Mouse (Mus musculus): ENCODE results near the gene Ugt2b34. TPM values are rescaled to one million over a fixed set of nuclear protein-coding genes. Genes with fewer than 3 reads are reported as not detected.

Gene Ugt2b34
- 0.07 and 0.59 TPM in 2 replicates for polyA plus RNA-seq (2014; fragmentation: Nextera tagmentation; extraction: Ambion mirVana)

GRCm38 (mm10) chr5:86906758-86907157 is at the start of gene Ugt2b34:
Gene Ugt2b34, minus strand, starts transcription at chr5:86906937.
- H3K4me2 ChIP-seq = no peak within 1 kb of the TSS
- H3K4me3 ChIP-seq (ENCODE audit: low read depth, low read length) = no peak within 1 kb of the TSS
- H3K4me1 ChIP-seq (ENCODE audit: control insufficient read depth, insufficient read depth, low read length) = no peaks in the 10 kb centered on the region
- no peaks in the 10 kb centered on the region for H3K36me3 ChIP-seq (ENCODE audit: control insufficient read depth, insufficient read depth, low read length)
- ATAC-seq (replicated peaks; ENCODE audit: insufficient number of reproducible peaks, low FRiP score, low TSS enrichment) = no peak
- H3K27ac ChIP-seq (ENCODE audit: low read depth, low read length) = no peak within 1 kb of the TSS
- H3K9ac ChIP-seq (ENCODE audit: low read depth, low read length) = no peak within 1 kb of the TSS
- no peaks in the 10 kb centered on the region for H3K27me3 ChIP-seq (ENCODE audit: control insufficient read depth, insufficient read depth, low read length)
- 57% methylated on average over 1 of the region's 1 CpGs for WGBS (ENCODE audit: insufficient replicate concordance)
- no peaks in the 10 kb centered on the region for H3K9me3 ChIP-seq (replicated peaks; ENCODE audit: control insufficient read depth, low read length)

- 89% methylated on average over 2 of the region's 2 CpGs for WGBS (ENCODE audit: insufficient replicate concordance)
- ATAC-seq (replicated peaks; ENCODE audit: insufficient number of reproducible peaks, low FRiP score, low TSS enrichment) = no peak
- H3K27ac ChIP-seq (ENCODE audit: low read depth, low read length) = no peak overlapping the region
- no peak overlapping the region for H3K9ac ChIP-seq (ENCODE audit: low read depth, low read length)
- no peak overlapping the region for H3K4me3 ChIP-seq (ENCODE audit: low read depth, low read length)
- no peak overlapping the region for H3K4me2 ChIP-seq
- H3K36me3 ChIP-seq (ENCODE audit: control insufficient read depth, insufficient read depth, low read length) = no peaks in the 10 kb centered on the region
- no peaks in the 10 kb centered on the region for H3K9me3 ChIP-seq (replicated peaks; ENCODE audit: control insufficient read depth, low read length)
- no peaks in the 10 kb centered on the region for H3K27me3 ChIP-seq (ENCODE audit: control insufficient read depth, insufficient read depth, low read length)
- no peaks in the 10 kb centered on the region for H3K4me1 ChIP-seq (ENCODE audit: control insufficient read depth, insufficient read depth, low read length)
These were observed 35.4 kb upstream of the Ugt2b34 start for GRCm38 (mm10) chr5:86942111-86942510.

- H3K9ac ChIP-seq (ENCODE audit: low read depth, low read length) = no peak within 1 kb of the TSS
- no peak within 1 kb of the TSS for H3K27ac ChIP-seq (ENCODE audit: low read depth, low read length)
- no peak within 1 kb of the TSS for H3K4me2 ChIP-seq
- H3K4me1 ChIP-seq (ENCODE audit: control insufficient read depth, insufficient read depth, low read length) = no peaks in the 10 kb centered on the region
- H3K4me3 ChIP-seq (ENCODE audit: low read depth, low read length) = no peak within 1 kb of the TSS
- 72% methylated on average over 2 of the region's 2 CpGs for WGBS (ENCODE audit: insufficient replicate concordance)
- ATAC-seq (replicated peaks; ENCODE audit: insufficient number of reproducible peaks, low FRiP score, low TSS enrichment) = no peak
- no peaks in the 10 kb centered on the region for H3K9me3 ChIP-seq (replicated peaks; ENCODE audit: control insufficient read depth, low read length)
- H3K27me3 ChIP-seq (ENCODE audit: control insufficient read depth, insufficient read depth, low read length) = no peaks in the 10 kb centered on the region
- H3K36me3 ChIP-seq (ENCODE audit: control insufficient read depth, insufficient read depth, low read length) = no peaks in the 10 kb centered on the region
These were observed 19.7 kb upstream of the Ugt2b34 start, which contains the start of gene Ugt2b1 for GRCm38 (mm10) chr5:86926426-86926825. Gene Ugt2b1, minus strand, starts transcription at chr5:86926530.

GRCm38 (mm10) chr5:86920661-86921233 is 14.0 kb upstream of the Ugt2b34 start:
- H3K4me1 ChIP-seq (ENCODE audit: control insufficient read depth, insufficient read depth, low read length) = no peaks in the 10 kb centered on the region
- no peaks in the 10 kb centered on the region for H3K27me3 ChIP-seq (ENCODE audit: control insufficient read depth, insufficient read depth, low read length)
- H3K36me3 ChIP-seq (ENCODE audit: control insufficient read depth, insufficient read depth, low read length) = no peaks in the 10 kb centered on the region
- no peak overlapping the region for H3K4me2 ChIP-seq
- 58% methylated on average over 3 of the region's 3 CpGs for WGBS (ENCODE audit: insufficient replicate concordance)
- no peak overlapping the region for H3K9ac ChIP-seq (ENCODE audit: low read depth, low read length)
- no peak overlapping the region for H3K27ac ChIP-seq (ENCODE audit: low read depth, low read length)
- no peak for ATAC-seq (replicated peaks; ENCODE audit: insufficient number of reproducible peaks, low FRiP score, low TSS enrichment)
- H3K4me3 ChIP-seq (ENCODE audit: low read depth, low read length) = no peak overlapping the region
- H3K9me3 ChIP-seq (replicated peaks; ENCODE audit: control insufficient read depth, low read length) = no peaks in the 10 kb centered on the region

- Histone ChIP-seq H3K4me2 (no peak overlapping the region), H3K27ac (ENCODE audit: low read depth, low read length) (no peak overlapping the region), H3K4me3 (ENCODE audit: low read depth, low read length) (no peak overlapping the region), H3K36me3 (ENCODE audit: control insufficient read depth, insufficient read depth, low read length) (no peaks in the 10 kb centered on the region), H3K9me3 (replicated peaks; ENCODE audit: control insufficient read depth, low read length) (no peaks in the 10 kb centered on the region), H3K27me3 (ENCODE audit: control insufficient read depth, insufficient read depth, low read length) (no peaks in the 10 kb centered on the region), H3K9ac (ENCODE audit: low read depth, low read length) (no peak overlapping the region), H3K4me1 (ENCODE audit: control insufficient read depth, insufficient read depth, low read length) (no peaks in the 10 kb centered on the region)
- ATAC-seq (replicated peaks; ENCODE audit: insufficient number of reproducible peaks, low FRiP score, low TSS enrichment) = no peak
- 79% methylated on average over 3 of the region's 3 CpGs for WGBS (ENCODE audit: insufficient replicate concordance)
These were observed 4.8 kb upstream of the Ugt2b34 start for GRCm38 (mm10) chr5:86911357-86912099.

GRCm38 (mm10) chr5:86910770-86911169 is 4.0 kb upstream of the Ugt2b34 start:
- H3K9me3 ChIP-seq (replicated peaks; ENCODE audit: control insufficient read depth, low read length) = no peaks in the 10 kb centered on the region
- no peaks in the 10 kb centered on the region for H3K27me3 ChIP-seq (ENCODE audit: control insufficient read depth, insufficient read depth, low read length)
- H3K4me1 ChIP-seq (ENCODE audit: control insufficient read depth, insufficient read depth, low read length) = no peaks in the 10 kb centered on the region
- no peak overlapping the region for H3K27ac ChIP-seq (ENCODE audit: low read depth, low read length)
- no peak overlapping the region for H3K4me3 ChIP-seq (ENCODE audit: low read depth, low read length)
- no peak overlapping the region for H3K4me2 ChIP-seq
- H3K9ac ChIP-seq (ENCODE audit: low read depth, low read length) = no peak overlapping the region
- H3K36me3 ChIP-seq (ENCODE audit: control insufficient read depth, insufficient read depth, low read length) = no peaks in the 10 kb centered on the region
- 69% methylated on average over 1 of the region's 1 CpGs for WGBS (ENCODE audit: insufficient replicate concordance)
- ATAC-seq (replicated peaks; ENCODE audit: insufficient number of reproducible peaks, low FRiP score, low TSS enrichment) = no peak

- H3K4me1 ChIP-seq (ENCODE audit: control insufficient read depth, insufficient read depth, low read length) = no peaks in the 10 kb centered on the region
- 75% methylated on average over 1 of the region's 1 CpGs for WGBS (ENCODE audit: insufficient replicate concordance)
- no peak for ATAC-seq (replicated peaks; ENCODE audit: insufficient number of reproducible peaks, low FRiP score, low TSS enrichment)
These were observed 16.8 kb downstream of the Ugt2b34 start for GRCm38 (mm10) chr5:86889933-86890332.

GRCm38 (mm10) chr5:86888420-86888819 is 18.3 kb downstream of the Ugt2b34 start:
- Histone ChIP-seq H3K4me3 (ENCODE audit: low read depth, low read length) (no peak overlapping the region), H3K27me3 (ENCODE audit: control insufficient read depth, insufficient read depth, low read length) (no peaks in the 10 kb centered on the region), H3K9ac (ENCODE audit: low read depth, low read length) (no peak overlapping the region), H3K27ac (ENCODE audit: low read depth, low read length) (no peak overlapping the region), H3K4me2 (no peak overlapping the region), H3K4me1 (ENCODE audit: control insufficient read depth, insufficient read depth, low read length) (no peaks in the 10 kb centered on the region), H3K36me3 (ENCODE audit: control insufficient read depth, insufficient read depth, low read length) (no peaks in the 10 kb centered on the region), H3K9me3 (replicated peaks; ENCODE audit: control insufficient read depth, low read length) (no peaks in the 10 kb centered on the region)
- no peak for ATAC-seq (replicated peaks; ENCODE audit: insufficient number of reproducible peaks, low FRiP score, low TSS enrichment)
- WGBS (ENCODE audit: insufficient replicate concordance) = 83% methylated on average over 1 of the region's 1 CpGs

More at GRCm38 (mm10) chr5:86889933-86890332, 16.8 kb downstream of the Ugt2b34 start:
- Histone ChIP-seq H3K4me2 (no peak overlapping the region), H3K27me3 (ENCODE audit: control insufficient read depth, insufficient read depth, low read length) (no peaks in the 10 kb centered on the region), H3K9ac (ENCODE audit: low read depth, low read length) (no peak overlapping the region), H3K4me3 (ENCODE audit: low read depth, low read length) (no peak overlapping the region), H3K9me3 (replicated peaks; ENCODE audit: control insufficient read depth, low read length) (0 out of 2 replicates have a peak, but pooled peaks cover 2% of the 10 kb centered on the region), H3K27ac (ENCODE audit: low read depth, low read length) (no peak overlapping the region), H3K36me3 (ENCODE audit: control insufficient read depth, insufficient read depth, low read length) (no peaks in the 10 kb centered on the region)
